Mouse (Mus musculus): Measurements from ENCODE around the gene Crcp.

Crcp gene

GRCm38 (mm10) chr5:130084271-130084670 lies 55.2 kb downstream of the Crcp start:
- intact Hi-C loops (cut with DNase I), result no loop called here

GRCm38 (mm10) chr5:130088008-130088407 lies 58.9 kb downstream of the Crcp start:
- intact Hi-C loops (cut with DNase I), result no loop called here

GRCm38 (mm10) chr5:130088612-130089011 lies 59.5 kb downstream of the Crcp start:
- intact Hi-C loops (cut with DNase I), result no loop called here

- intact Hi-C loops (cut with DNase I), result no loop called here
Observed at GRCm38 (mm10) chr5:130089177-130089576, 60.1 kb downstream of the Crcp start.

- intact Hi-C loops (cut with DNase I), result no loop called here
Observed at GRCm38 (mm10) chr5:130089626-130090393, 60.7 kb downstream of the Crcp start.

GRCm38 (mm10) chr5:130096754-130097153 lies 67.7 kb downstream of the Crcp start:
- intact Hi-C loops (cut with DNase I), result no loop called here

GRCm38 (mm10) chr5:130097837-130098236 lies 68.7 kb downstream of the Crcp start:
- intact Hi-C loops (cut with DNase I), result no loop called here

GRCm38 (mm10) chr5:130101724-130102123 lies 72.6 kb downstream of the Crcp start:
- intact Hi-C loops (cut with DNase I), result loop anchor here (1.0 kb wide), 1 partner anchor 22 kb away; no protein-coding TSS in a partner anchor

- intact Hi-C loops (cut with DNase I), result no loop called here
Observed at GRCm38 (mm10) chr5:130109348-130109747, 80.3 kb downstream of the Crcp start.
